Mouse (Mus musculus) cerebellum, adult 9-10 months (tissue): ENCODE measurements around the gene Ddx59.

Experiments used
- DNase-seq: peaks from one replicate; pipeline ENCODE4 v3.0.0; 2022

Ddx59 gene

GRCm38 (mm10) chr1:136414798-136415755, at the start of gene Ddx59:
Gene Ddx59 (plus strand): TSS chr1:136415271.
- DNase-seq: peak; percentile 96

GRCm38 (mm10) chr1:136365986-136366385, 49.1 kb upstream of the Ddx59 start:
- DNase-seq: no peak

DNA sequence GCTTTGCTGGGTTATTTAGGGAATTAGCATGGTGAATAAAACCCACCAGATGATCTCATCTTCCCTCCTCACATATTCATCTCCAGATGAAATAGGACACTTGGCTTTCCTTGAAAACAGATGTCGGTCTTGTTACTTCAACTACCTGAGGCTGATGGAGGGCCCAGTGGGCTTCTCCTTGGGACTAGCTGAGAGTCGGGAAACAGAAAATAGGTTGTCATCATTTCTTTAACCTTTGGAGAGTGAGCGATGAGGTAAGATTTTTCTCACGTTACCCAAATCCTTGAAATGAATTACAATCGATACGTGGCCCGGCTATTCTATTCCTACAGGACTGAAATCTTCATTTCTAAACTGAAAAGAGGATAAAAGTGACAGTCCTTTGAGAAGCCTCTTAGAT, 35.8 kb upstream of the Ddx59 start:
- DNase-seq: no peak

DNA sequence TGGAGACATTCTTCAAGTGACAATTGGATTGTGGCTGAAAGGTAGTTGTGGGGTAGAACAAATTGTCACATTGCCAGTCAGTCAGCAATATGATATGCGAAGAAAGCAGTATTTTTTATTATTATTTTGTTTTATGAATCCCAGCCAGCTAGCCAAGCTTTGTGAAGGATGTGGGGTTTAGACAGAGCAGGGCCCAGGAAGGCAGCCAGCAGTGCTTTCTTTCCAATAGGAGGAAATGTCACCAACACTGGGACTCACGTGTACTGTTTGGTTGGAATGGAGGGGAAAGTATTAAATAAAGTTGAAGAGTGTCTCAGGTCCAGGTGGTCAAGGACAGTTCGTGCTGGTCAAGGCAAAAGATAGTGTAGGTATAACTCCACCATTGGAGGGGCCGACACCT, 34.9 kb upstream of the Ddx59 start:
- DNase-seq: no peak

GRCm38 (mm10) chr1:136380606-136381005, 34.5 kb upstream of the Ddx59 start:
- DNase-seq: no peak

- DNase-seq: peak; percentile 70
These were observed 33.9 kb upstream of the Ddx59 start for GRCm38 (mm10) chr1:136381169-136381568.

DNA sequence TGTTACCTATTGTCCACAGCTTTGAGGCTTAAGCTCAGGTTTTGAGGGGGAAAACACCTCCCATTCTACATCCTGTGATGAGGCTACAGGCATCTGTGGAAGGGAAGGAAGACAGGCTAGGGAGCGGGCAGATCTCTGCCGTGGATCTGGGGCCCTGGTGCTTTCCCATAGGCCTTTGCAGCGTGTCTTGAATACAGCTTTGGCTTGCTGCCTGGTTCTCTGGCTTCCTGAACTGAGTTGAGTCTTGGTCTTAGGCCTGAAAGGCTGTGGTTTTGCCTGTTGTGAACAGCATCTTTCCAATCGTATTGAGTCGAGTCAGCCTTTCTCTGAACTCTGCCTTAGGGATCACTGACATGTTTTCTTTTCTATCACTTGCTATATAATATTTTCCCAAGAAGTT, 33.5 kb upstream of the Ddx59 start:
- no peak for DNase-seq

DNA sequence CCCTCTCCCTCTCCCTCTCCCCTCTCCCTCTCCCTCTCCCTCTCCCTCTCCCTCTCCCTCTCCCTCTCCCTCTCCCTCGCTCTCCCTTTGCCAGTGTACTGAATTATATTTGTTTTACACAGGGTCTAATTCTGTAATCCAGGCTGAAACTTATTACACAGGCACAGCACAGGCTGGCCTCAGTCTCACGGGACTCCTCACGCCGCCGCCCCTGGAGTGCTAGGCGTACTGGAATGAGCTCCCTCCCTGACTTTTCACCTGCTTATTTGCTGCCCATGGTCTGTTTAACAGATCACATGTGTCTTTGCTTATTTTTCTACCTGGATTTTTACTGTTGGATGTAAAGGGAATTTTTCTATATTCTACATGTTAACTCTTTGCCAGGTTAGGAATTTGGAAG, 28.2 kb upstream of the Ddx59 start:
- DNase-seq: no peak

- no peak for DNase-seq
These were observed 20.6 kb upstream of the Ddx59 start for GRCm38 (mm10) chr1:136394506-136394905.

GRCm38 (mm10) chr1:136395073-136395472, 20.0 kb upstream of the Ddx59 start:
- DNase-seq: no peak

DNA sequence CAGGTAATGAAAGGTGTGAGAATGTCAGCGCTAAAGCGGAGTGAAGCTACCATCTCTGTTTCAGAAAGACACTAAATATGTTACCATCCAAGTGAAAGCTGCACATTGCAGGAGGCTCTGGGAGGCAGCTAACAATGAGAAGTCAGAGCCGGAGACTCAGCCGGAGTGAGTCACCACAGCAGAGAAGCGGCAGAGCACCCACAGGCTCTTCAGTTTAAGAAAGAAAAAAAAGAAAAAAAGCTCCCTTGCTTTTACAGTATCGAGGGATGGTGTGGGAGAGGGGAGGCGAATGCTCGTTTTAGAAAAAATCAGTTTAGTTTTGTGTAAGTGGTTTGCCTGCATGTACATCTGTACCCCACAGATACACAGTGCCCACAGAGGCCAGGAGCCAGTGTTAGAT, 13.8 kb upstream of the Ddx59 start:
- no peak for DNase-seq

DNA sequence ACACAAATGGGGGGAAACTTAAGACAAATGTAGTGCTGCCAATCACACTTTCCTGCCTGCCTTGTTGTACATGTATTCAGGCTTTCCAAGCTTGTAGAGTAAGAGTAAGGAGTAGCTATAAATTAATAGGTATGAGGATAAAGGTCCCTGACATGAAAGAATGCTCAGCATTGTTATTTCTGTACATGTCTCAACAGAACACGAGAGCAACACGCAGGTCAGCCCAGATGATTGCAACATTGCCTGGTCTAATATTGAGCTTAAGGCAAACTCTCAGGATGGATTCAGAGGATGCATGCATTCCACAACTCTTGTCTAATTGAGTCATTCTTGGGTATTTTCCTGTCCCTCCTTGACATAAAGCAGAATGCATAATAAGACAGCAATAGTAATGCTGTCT, 5.4 kb upstream of the Ddx59 start:
- no peak for DNase-seq

DNA sequence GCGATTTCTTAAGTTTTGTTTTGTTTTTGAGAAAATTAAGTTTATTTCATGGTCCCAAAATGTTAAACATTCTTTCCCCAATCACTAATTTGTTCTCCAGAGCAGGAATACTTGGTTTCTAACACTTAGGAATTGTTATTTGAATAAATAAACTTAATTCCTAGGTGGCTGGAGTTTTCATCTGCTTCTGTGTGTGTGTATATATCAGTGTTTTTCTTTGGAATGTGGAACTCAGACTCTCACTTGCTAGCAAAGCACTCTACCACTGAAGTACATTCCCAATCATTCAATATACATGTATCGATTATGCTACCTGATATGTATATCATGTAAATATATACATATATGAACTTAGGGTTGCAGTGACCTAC, 670 bp downstream of the Ddx59 start:
- no peak for DNase-seq

DNA sequence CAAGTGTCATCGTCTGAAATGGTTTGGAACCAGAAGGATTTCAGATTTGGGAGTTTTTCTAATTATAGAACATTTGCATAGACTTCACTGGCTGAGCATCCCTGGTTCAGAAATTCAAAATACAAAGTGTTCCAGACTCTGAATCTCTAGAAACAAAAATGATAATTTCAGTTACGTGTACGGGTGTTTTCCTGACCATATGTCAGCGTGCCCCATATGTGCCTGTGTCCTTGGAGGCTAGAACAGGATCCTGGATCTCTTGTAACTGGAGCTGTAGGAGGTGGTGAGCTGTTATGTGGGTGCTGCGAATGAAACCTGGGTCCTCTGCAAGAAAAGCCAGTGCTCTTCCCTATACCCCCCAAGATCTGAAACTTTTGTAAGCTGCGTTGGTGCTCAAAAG, 3.3 kb downstream of the Ddx59 start:
- no peak for DNase-seq

GRCm38 (mm10) chr1:136427166-136427969, 12.3 kb downstream of the Ddx59 start:
- DNase-seq: no peak

- no peak for DNase-seq
These were observed 13.9 kb downstream of the Ddx59 start for GRCm38 (mm10) chr1:136428981-136429380.

- no peak for DNase-seq
These were observed 15.2 kb downstream of the Ddx59 start for GRCm38 (mm10) chr1:136430126-136430818.

DNA sequence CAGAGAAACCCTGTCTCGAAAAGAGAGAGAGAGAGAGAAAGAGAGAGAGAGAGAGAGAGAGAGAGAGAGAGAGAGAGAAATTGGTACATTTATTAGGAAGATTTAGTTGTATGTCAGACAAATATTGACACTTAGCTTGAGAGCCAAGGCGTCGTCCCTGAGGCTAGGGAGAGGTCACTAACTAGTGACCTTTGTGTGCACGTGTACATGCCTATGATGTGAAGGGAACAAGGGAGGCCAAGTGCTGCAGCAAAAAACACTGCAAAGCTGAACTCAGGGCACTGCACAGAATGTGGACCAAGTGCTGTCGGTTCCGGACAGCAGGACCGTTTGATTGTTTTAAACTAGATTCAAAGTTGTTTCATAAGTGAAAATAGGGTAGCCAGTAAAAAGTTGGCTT, 25.7 kb downstream of the Ddx59 start:
- no peak for DNase-seq

DNA sequence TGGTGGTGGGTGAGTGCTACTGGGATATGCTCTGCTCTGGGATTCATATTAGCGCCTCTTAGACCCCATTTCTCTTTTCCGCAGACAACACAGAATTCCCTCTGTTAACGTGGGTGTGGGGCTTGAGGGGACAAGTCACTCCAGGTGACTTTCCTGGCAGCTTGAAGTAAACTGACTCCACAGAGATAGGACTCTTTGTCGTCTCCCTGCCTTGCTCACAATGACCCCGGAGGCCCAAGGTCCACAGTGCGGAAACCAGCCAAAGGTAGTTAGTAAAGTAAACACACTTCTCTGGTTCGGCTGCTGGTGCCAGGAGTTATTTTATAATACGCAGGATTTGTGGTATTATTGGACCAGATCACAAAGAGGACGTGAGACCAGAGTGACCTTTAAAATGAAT, 27.7 kb downstream of the Ddx59 start:
- no peak for DNase-seq

- DNase-seq: no peak
These were observed 29.6 kb downstream of the Ddx59 start for GRCm38 (mm10) chr1:136444555-136445255.

- no peak for DNase-seq
These were observed 31.9 kb downstream of the Ddx59 start for GRCm38 (mm10) chr1:136446933-136447332.

DNA sequence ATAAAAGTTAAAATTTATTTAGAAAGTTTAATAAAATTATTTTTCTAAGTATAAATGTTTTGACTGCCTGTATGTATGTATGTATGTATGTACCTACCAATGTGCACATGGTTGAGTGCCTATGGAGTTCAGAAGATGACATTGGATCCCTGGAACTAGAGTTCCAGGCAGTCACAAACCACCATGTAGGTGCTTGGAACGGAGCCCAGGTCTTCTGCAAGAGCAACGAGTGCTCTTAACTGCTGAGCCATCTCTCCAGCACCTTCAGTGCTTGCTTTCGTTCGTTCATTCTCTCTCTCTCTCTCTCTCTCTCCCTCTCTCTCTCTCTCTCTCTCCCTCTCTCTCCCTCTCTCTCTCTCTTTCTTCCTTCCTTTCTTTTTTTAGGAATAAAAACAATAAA, 32.3 kb downstream of the Ddx59 start:
- DNase-seq: no peak

- DNase-seq: no peak
These were observed 34.5 kb downstream of the Ddx59 start for GRCm38 (mm10) chr1:136449541-136449940.
